Mouse (Mus musculus) intestine, postnatal 0 days (tissue): ENCODE data around the gene Gper1. TPM values are rescaled to one million over a fixed set of nuclear protein-coding genes. Genes with fewer than 3 reads are reported as not detected.
A peak's percentile ranks its signal among the peaks of the same experiment; 100 is the strongest.

Source experiments
- ATAC-seq: fragments of 200-750 bp; cut with Nextera tagmentation; 2 replicates; pipeline ENCODE4 v1.8.0; 2017; ENCODE audit warnings: mild to moderate bottlenecking, moderate TSS enrichment, moderate library complexity
- H3K27ac ChIP-seq: fragments of 300-500 bp; sonication (generic); 2 replicates; pipeline ENCODE4 v1.5.1; 2014; ENCODE audit warnings: mild to moderate bottlenecking, low read depth, low read length, moderate library complexity
- H3K27me3 ChIP-seq: fragments of 300-500 bp; sonication (generic); replicated peaks from 2 replicates; pipeline ENCODE4 v1.6.1; 2014; ENCODE audit warnings: low read length, mixed read lengths; ENCODE audit not compliant: control insufficient read depth, insufficient read depth
- H3K36me3 ChIP-seq: fragments of 300-500 bp; sonication (generic); 2 replicates; pipeline ENCODE4 v1.6.1; 2014; ENCODE audit warnings: mild to moderate bottlenecking, moderate library complexity; ENCODE audit not compliant: control insufficient read depth, insufficient read depth
- H3K4me1 ChIP-seq: fragments of 300-500 bp; sonication (generic); replicated peaks from 2 replicates; pipeline ENCODE4 v1.6.1; 2014; ENCODE audit warnings: antibody characterized with exemption, low read length, mixed read lengths; ENCODE audit not compliant: control insufficient read depth, insufficient read depth
- H3K4me2 ChIP-seq: fragments of 300-500 bp; sonication (generic); replicated peaks from 2 replicates; pipeline ENCODE4 v1.6.1; 2014; ENCODE audit warnings: low read depth, mild to moderate bottlenecking, moderate library complexity
- H3K4me3 ChIP-seq: fragments of 300-500 bp; sonication (generic); 2 replicates; pipeline ENCODE4 v1.5.1; 2014; ENCODE audit warnings: low read depth, low read length
- H3K9ac ChIP-seq: fragments of 300-500 bp; sonication (generic); 2 replicates; pipeline ENCODE4 v1.6.1; 2014; ENCODE audit warnings: mild to moderate bottlenecking, low read depth, low read length
- H3K9me3 ChIP-seq: fragments of 300-500 bp; sonication (generic); 2 replicates; pipeline ENCODE4 v1.6.1; 2016; ENCODE audit warnings: mixed run types; ENCODE audit not compliant: control insufficient read depth
- CTCF ChIP-seq: sonication (generic); IDR thresholded peaks from 2 replicates; pipeline ENCODE4 v1.5.1; 2016; ENCODE audit warnings: low read depth, mild to moderate bottlenecking, control low read depth, antibody characterized with exemption, moderate library complexity
- WGBS: fragments of 180-500 bp; shearing (Covaris S2); extraction: QIAGEN DNeasy Blood & Tissue Kit; methylation state at CpG from one replicate; pipeline ENCODE4 v1.1.7; 2014; 5-methylcytosine and 5-hydroxymethylcytosine counted together
- polyA plus RNA-seq: library from polyadenylated mRNA; unstranded; fragments of >200 nt; fragmentation: Nextera tagmentation; extraction: Ambion mirVana; gene quantifications from 2 replicates; pipeline ENCODE4 v1.2.1, GENCODE M21; 2015

Gper1 gene
- polyA plus RNA-seq, 1 experiment from 2014 or later, result 1.1 TPM

- H3K36me3 ChIP-seq, result no peaks in the 10 kb centered on the region
- ATAC-seq, result no peak
- no peaks in the 10 kb centered on the region for H3K9me3 ChIP-seq
- 82% methylated on average over 7 of the region's 7 CpGs for WGBS
- H3K4me3 ChIP-seq, result no peak overlapping the region
- no peaks in the 10 kb centered on the region for H3K27me3 ChIP-seq
- H3K27ac ChIP-seq, result no peak overlapping the region
- H3K4me1 ChIP-seq, result 0 out of 2 replicates have a peak, but pooled peaks cover 5% of the 10 kb centered on the region
- no peak for TF ChIP-seq CTCF
- H3K4me2 ChIP-seq, result no peak overlapping the region
- H3K9ac ChIP-seq, result no peak overlapping the region
These were observed 14.4 kb upstream of the Gper1 start for GRCm38 (mm10) chr5:139408511-139408910.

GRCm38 (mm10) chr5:139409412-139409811 is 13.5 kb upstream of the Gper1 start:
- ATAC-seq, result peak; percentile 61
- H3K27ac ChIP-seq, result no peak overlapping the region; the same call in 1 of the 2 replicates
- no peaks in the 10 kb centered on the region for H3K9me3 ChIP-seq

GRCm38 (mm10) chr5:139410056-139410455 is 12.9 kb upstream of the Gper1 start:
- no peaks in the 10 kb centered on the region for H3K9me3 ChIP-seq
- H3K4me2 ChIP-seq, result no peak overlapping the region
- no peaks in the 10 kb centered on the region for H3K27me3 ChIP-seq
- no peaks in the 10 kb centered on the region for H3K36me3 ChIP-seq
- ATAC-seq, result no peak
- 96% methylated on average over 4 of the region's 4 CpGs for WGBS
- no peak for TF ChIP-seq CTCF
- no peak overlapping the region for H3K9ac ChIP-seq
- H3K4me1 ChIP-seq, result 0 out of 2 replicates have a peak, but pooled peaks cover 8% of the 10 kb centered on the region
- no peak overlapping the region for H3K4me3 ChIP-seq
- H3K27ac ChIP-seq, result no peak overlapping the region

More at GRCm38 (mm10) chr5:139409412-139409811, 13.5 kb upstream of the Gper1 start:
- peak; percentile 15; the same call in 1 of the 2 replicates for TF ChIP-seq CTCF
- no peak overlapping the region for H3K4me3 ChIP-seq
- WGBS, result 27% methylated on average over 12 of the region's 12 CpGs
- H3K36me3 ChIP-seq, result no peaks in the 10 kb centered on the region
- H3K4me1 ChIP-seq, result 0 out of 2 replicates have a peak, but pooled peaks cover 8% of the 10 kb centered on the region
- no peaks in the 10 kb centered on the region for H3K27me3 ChIP-seq
- no peak overlapping the region for H3K9ac ChIP-seq
- 0 out of 2 replicates have a peak overlapping the region, but pooled peaks have one; percentile 9 for H3K4me2 ChIP-seq

- Histone ChIP-seq H3K4me1 (0 out of 2 replicates have a peak, but pooled peaks cover 8% of the 10 kb centered on the region), H3K4me2 (no peak overlapping the region), H3K9me3 (no peaks in the 10 kb centered on the region), H3K4me3 (no peak overlapping the region), H3K27me3 (no peaks in the 10 kb centered on the region), H3K36me3 (no peaks in the 10 kb centered on the region), H3K9ac (no peak overlapping the region), H3K27ac (no peak overlapping the region)
- TF ChIP-seq CTCF, result no peak
- 92% methylated on average over 6 of the region's 6 CpGs for WGBS
- no peak for ATAC-seq
These were observed 11.8 kb upstream of the Gper1 start for GRCm38 (mm10) chr5:139411117-139411516.

GRCm38 (mm10) chr5:139411665-139412314 is 11.2 kb upstream of the Gper1 start:
- no peaks in the 10 kb centered on the region for H3K36me3 ChIP-seq
- H3K27ac ChIP-seq, result no peak overlapping the region
- H3K4me3 ChIP-seq, result no peak overlapping the region
- no peaks in the 10 kb centered on the region for H3K27me3 ChIP-seq
- 81% methylated on average over 15 of the region's 15 CpGs for WGBS
- no peak for TF ChIP-seq CTCF
- H3K9ac ChIP-seq, result no peak overlapping the region
- no peak overlapping the region for H3K4me2 ChIP-seq
- H3K9me3 ChIP-seq, result no peaks in the 10 kb centered on the region
- 0 out of 2 replicates have a peak, but pooled peaks cover 8% of the 10 kb centered on the region for H3K4me1 ChIP-seq
- ATAC-seq, result no peak

- H3K9me3 ChIP-seq, result no peaks in the 10 kb centered on the region
- H3K27me3 ChIP-seq, result no peaks in the 10 kb centered on the region
- H3K4me2 ChIP-seq, result no peak overlapping the region
- 39% methylated on average over 4 of the region's 4 CpGs for WGBS
- 0 out of 2 replicates have a peak, but pooled peaks cover 8% of the 10 kb centered on the region for H3K4me1 ChIP-seq
- H3K27ac ChIP-seq, result no peak overlapping the region
- H3K9ac ChIP-seq, result no peak overlapping the region
- no peak for ATAC-seq
- TF ChIP-seq CTCF, result no peak
- no peak overlapping the region for H3K4me3 ChIP-seq
- no peaks in the 10 kb centered on the region for H3K36me3 ChIP-seq
These were observed 9.4 kb upstream of the Gper1 start for GRCm38 (mm10) chr5:139413545-139413944.
